Mouse (Mus musculus) retina, postnatal 7 days (tissue): ENCODE measurements around the gene Chchd6.

Experiments
- DNase-seq: peaks from one replicate; pipeline ENCODE4 v3.0.0-alpha.2; 2012; ENCODE audit warnings: low read depth, low spot score

The Chchd6 gene

GRCm38 (mm10) chr6:89360709-89361417 is 234.6 kb downstream of the Chchd6 start:
- DNase-seq = no peak

- no peak for DNase-seq
Measured at GRCm38 (mm10) chr6:89359771-89360708, 235.4 kb downstream of the Chchd6 start.

GRCm38 (mm10) chr6:89359192-89359591 is 236.3 kb downstream of the Chchd6 start:
- DNase-seq = no peak

GRCm38 (mm10) chr6:89355661-89356060 is 239.8 kb downstream of the Chchd6 start:
- no peak for DNase-seq

- no peak for DNase-seq
Measured at GRCm38 (mm10) chr6:89354726-89355125, 240.7 kb downstream of the Chchd6 start.

GRCm38 (mm10) chr6:89354076-89354475 is 241.4 kb downstream of the Chchd6 start:
- no peak for DNase-seq

GRCm38 (mm10) chr6:89353101-89353500 is 242.4 kb downstream of the Chchd6 start:
- DNase-seq = no peak

GRCm38 (mm10) chr6:89351441-89352137 is 243.9 kb downstream of the Chchd6 start:
- no peak for DNase-seq

- DNase-seq = no peak
Measured at GRCm38 (mm10) chr6:89350520-89350919, 244.9 kb downstream of the Chchd6 start.

- no peak for DNase-seq
Measured at GRCm38 (mm10) chr6:89350037-89350515, 245.4 kb downstream of the Chchd6 start.

GRCm38 (mm10) chr6:89348363-89348762 is 247.1 kb downstream of the Chchd6 start:
- no peak for DNase-seq

GRCm38 (mm10) chr6:89347792-89348191 is 247.7 kb downstream of the Chchd6 start:
- DNase-seq = no peak

- DNase-seq = no peak
Measured at GRCm38 (mm10) chr6:89345855-89346254, 249.6 kb downstream of the Chchd6 start.

GRCm38 (mm10) chr6:89345486-89345785 is 250.0 kb downstream of the Chchd6 start:
- no peak for DNase-seq

- no peak for DNase-seq
Measured at GRCm38 (mm10) chr6:89344613-89345485, 250.6 kb downstream of the Chchd6 start.

- DNase-seq = no peak
Measured at GRCm38 (mm10) chr6:89341981-89342380, 253.5 kb downstream of the Chchd6 start.

GRCm38 (mm10) chr6:89339447-89339846 is 256.0 kb downstream of the Chchd6 start:
- DNase-seq = no peak

- DNase-seq = no peak
Measured at GRCm38 (mm10) chr6:89338733-89339132, 256.7 kb downstream of the Chchd6 start.

- no peak for DNase-seq
Measured at GRCm38 (mm10) chr6:89337574-89337973, 257.9 kb downstream of the Chchd6 start.

- no peak for DNase-seq
Measured at GRCm38 (mm10) chr6:89333964-89334702, 261.3 kb downstream of the Chchd6 start.
